Mouse (Mus musculus) bone marrow, adult 2 months (tissue): ENCODE results near the gene Mxi1. TPM values are rescaled to one million over a fixed set of nuclear protein-coding genes. Genes with fewer than 3 reads are reported as not detected.

ENCODE experiments used
- H3K27ac ChIP-seq: fragments of 200-500 bp; 2 replicates; pipeline ENCODE4 v1.5.1; 2012; ENCODE audit warnings: low read depth, mild to moderate bottlenecking, control low read depth, inconsistent platforms, low read length; ENCODE audit not compliant: control insufficient read depth, poor library complexity, insufficient read depth
- H3K4me1 ChIP-seq: fragments of 200-500 bp; 2 replicates; pipeline ENCODE4 v1.6.1; 2011; ENCODE audit warnings: low read length; ENCODE audit not compliant: control insufficient read depth, insufficient read depth
- H3K4me3 ChIP-seq: fragments of 200-500 bp; replicated peaks from 2 replicates; pipeline ENCODE3; 2011; ENCODE audit warnings: mild to moderate bottlenecking, low read depth, low read length, control low read depth; ENCODE audit not compliant: control insufficient read depth
- CTCF ChIP-seq: fragments of 200-500 bp; IDR thresholded peaks from 2 replicates; pipeline ENCODE4 v1.5.1; 2011; ENCODE audit warnings: low read length, control low read depth; ENCODE audit not compliant: control insufficient read depth, insufficient read depth
- POLR2A ChIP-seq: fragments of 200-500 bp; IDR thresholded peaks from 2 replicates; pipeline ENCODE4 v1.6.1; 2011; ENCODE audit warnings: low read depth, mild to moderate bottlenecking, control low read depth, low read length, borderline replicate concordance; ENCODE audit not compliant: control insufficient read depth
- WGBS: fragments of 180-500 bp; shearing (Covaris S2); methylation state at CpG from one replicate; pipeline ENCODE4 v1.1.7; 2018; 5-methylcytosine and 5-hydroxymethylcytosine counted together
- polyA plus RNA-seq: library from polyadenylated mRNA; stranded (reverse); fragments of >200 nt; gene quantifications from 2 replicates; pipeline ENCODE4 v1.2.4, GENCODE M21; 2011; ENCODE audit warnings: low replicate concordance; ENCODE audit not compliant: missing spikeins, insufficient read depth, insufficient read length

Mxi1 gene
- polyA plus RNA-seq, 1 experiment, result 32.4 TPM

- TF ChIP-seq POLR2A (no peak), CTCF (no peak)
- no peak overlapping the region for H3K4me3 ChIP-seq
- no peaks in the 10 kb centered on the region; the same call in 1 of the 2 replicates for H3K4me1 ChIP-seq
- H3K27ac ChIP-seq, result no peak overlapping the region
- WGBS, result 68% methylated on average over 6 of the region's 6 CpGs
Observed at GRCm38 (mm10) chr19:53307219-53307618, 3.1 kb upstream of the Mxi1 start.

GRCm38 (mm10) chr19:53309631-53310030, 687 bp upstream of the Mxi1 start:
- Histone ChIP-seq H3K4me3 (no peak overlapping the region), H3K4me1 (peaks cover 1% of the 10 kb centered on the region; the same call in 1 of the 2 replicates), H3K27ac (no peak overlapping the region)
- TF ChIP-seq POLR2A, result no peak
- no peak for TF ChIP-seq CTCF
- 76% methylated on average over 4 of the region's 4 CpGs for WGBS

GRCm38 (mm10) chr19:53310771-53311523, 629 bp downstream of the Mxi1 start:
- no peak for TF ChIP-seq CTCF
- peak; percentile 63; the same call in 1 of the 2 replicates for TF ChIP-seq POLR2A
- Histone ChIP-seq H3K27ac (peak overlapping the region; percentile 93), H3K4me3 (peak overlapping the region; percentile 88), H3K4me1 (peaks cover 7% of the 10 kb centered on the region)
- under 1% methylated on average over 48 of the region's 48 CpGs for WGBS

- H3K27ac ChIP-seq, result peak overlapping the region; percentile 93
- WGBS, result under 1% methylated on average over 37 of the region's 37 CpGs
- H3K4me3 ChIP-seq, result peak overlapping the region; percentile 88
- H3K4me1 ChIP-seq, result peaks cover 7% of the 10 kb centered on the region
- peak; percentile 66; the same call in 1 of the 2 replicates for TF ChIP-seq POLR2A
- no peak for TF ChIP-seq CTCF
Observed at GRCm38 (mm10) chr19:53311524-53312335, 1.4 kb downstream of the Mxi1 start.

- WGBS, result under 1% methylated on average over 26 of the region's 26 CpGs
- TF ChIP-seq POLR2A, result peak; percentile 37; the same call in 1 of the 2 replicates
- no peak for TF ChIP-seq CTCF
- Histone ChIP-seq H3K27ac (peak overlapping the region; percentile 93), H3K4me3 (peak overlapping the region; percentile 88), H3K4me1 (peaks cover 7% of the 10 kb centered on the region)
Observed at GRCm38 (mm10) chr19:53312336-53312871, 2.1 kb downstream of the Mxi1 start.

- Histone ChIP-seq H3K4me3 (peak overlapping the region; percentile 88), H3K4me1 (peaks cover 7% of the 10 kb centered on the region), H3K27ac (peak overlapping the region; percentile 93)
- under 1% methylated on average over 63 of the region's 63 CpGs for WGBS
- TF ChIP-seq POLR2A, result peak; percentile 19; the same call in 1 of the 2 replicates
- TF ChIP-seq CTCF, result no peak
Observed at GRCm38 (mm10) chr19:53312951-53313683, 2.8 kb downstream of the Mxi1 start.

- under 1% methylated on average over 52 of the region's 52 CpGs for WGBS
- Histone ChIP-seq H3K4me3 (peak overlapping the region; percentile 74), H3K27ac (peak overlapping the region; percentile 90), H3K4me1 (peaks cover 11% of the 10 kb centered on the region)
- TF ChIP-seq CTCF, result no peak; the same call in 1 of the 2 replicates
- no peak; the same call in 1 of the 2 replicates for TF ChIP-seq POLR2A
Observed at GRCm38 (mm10) chr19:53313684-53314443, 3.5 kb downstream of the Mxi1 start.
